Mouse (Mus musculus): ENCODE results near the gene Vps37c.

GRCm38 (mm10) chr19:10690336-10690735 lies 1.8 kb downstream of the Vps37c start:
- no peak for TF ChIP-seq POLR2A (IDR thresholded peaks at IDR 0.05; ENCODE audit: low read depth, low read length)
- TF ChIP-seq CTCF (IDR thresholded peaks at IDR 0.05; ENCODE audit: borderline replicate concordance, insufficient read depth, low read length) = no peak

Measured in embryonic fibroblast, embryonic 13.5 days (primary cell).